Mouse (Mus musculus) cortical plate, adult 2 months (tissue): ENCODE measurements around the gene Ntpcr.

Source experiments
- CTCF ChIP-seq: fragments of 200-500 bp; IDR thresholded peaks from 2 replicates; pipeline ENCODE4 v1.5.1; 2011; ENCODE audit warnings: mild to moderate bottlenecking, control low read depth, low read length; ENCODE audit not compliant: insufficient read depth; ENCODE audit errors: extremely low read depth
- POLR2A ChIP-seq: fragments of 200-500 bp; IDR thresholded peaks from 2 replicates; pipeline ENCODE4 v1.6.1; 2011; ENCODE audit warnings: mild to moderate bottlenecking, low read length, control low read depth; ENCODE audit not compliant: insufficient read depth; ENCODE audit errors: extremely low read depth

DNA sequence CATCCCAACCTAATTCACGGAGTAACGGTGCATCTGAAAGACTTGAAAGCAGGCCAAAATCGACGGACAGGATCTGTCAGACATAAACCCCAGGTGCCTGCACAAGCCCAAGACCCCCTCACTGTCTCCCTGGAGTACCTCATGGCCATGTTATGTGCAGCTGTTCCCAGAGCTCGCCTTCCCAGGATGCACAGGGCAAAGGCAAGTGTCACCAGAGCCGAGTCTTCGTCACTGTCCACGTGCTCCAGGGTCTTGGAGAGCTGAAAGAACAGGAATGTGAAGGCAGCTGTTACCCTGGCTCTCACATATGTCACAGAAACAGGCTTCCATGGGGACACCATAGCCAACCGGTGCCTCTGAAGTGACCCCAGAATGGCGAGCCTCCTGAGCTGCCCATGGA, 38.3 kb downstream of the Ntpcr start:
- TF ChIP-seq CTCF, result no peak
- no peak for TF ChIP-seq POLR2A
